Mouse (Mus musculus) gastrocnemius, adult 8-10 months (tissue): ENCODE measurements around the gene Ttl. TPM values are rescaled to one million over a fixed set of nuclear protein-coding genes. Genes with fewer than 3 reads are reported as not detected.

ENCODE experiments used
- DNase-seq, 2 experiments: peaks; one replicate each; pipeline ENCODE4 v3.0.0; 2022; ENCODE audit warnings: low spot score in 2 of 2
- total RNA-seq, 4 experiments: library from RNA; stranded (reverse); gene quantifications; 2 replicates each; pipeline ENCODE4 v1.2.4; 2022

Ttl gene
- total RNA-seq, 4 experiments from 2014 or later = 6.2 to 9.0 (median 7.6) TPM

GRCm38 (mm10) chr2:129083514-129083913, 17.8 kb downstream of the Ttl start:
- DNase-seq = no peak

- DNase-seq = no peak
Observed at GRCm38 (mm10) chr2:129084959-129085358, 19.2 kb downstream of the Ttl start.

- no peak for DNase-seq
Observed at GRCm38 (mm10) chr2:129087520-129087919, 21.8 kb downstream of the Ttl start.

- no peak for DNase-seq
Observed at GRCm38 (mm10) chr2:129090370-129090769, 24.6 kb downstream of the Ttl start.

- no peak for DNase-seq
Observed at GRCm38 (mm10) chr2:129092810-129093209, 27.1 kb downstream of the Ttl start.

GRCm38 (mm10) chr2:129093926-129094724, 28.4 kb downstream of the Ttl start:
- no peak for DNase-seq

- peak; percentile 89 to 91 for DNase-seq
Observed at GRCm38 (mm10) chr2:129100784-129101310, 35.1 kb downstream of the Ttl start, which contains the start of gene Polr1b. Gene Polr1b (plus strand): TSS chr2:129100995.

GRCm38 (mm10) chr2:129112924-129113323, 47.2 kb downstream of the Ttl start:
- no peak for DNase-seq

- DNase-seq = peak in 1 of 2 experiments; percentile 29
Observed at GRCm38 (mm10) chr2:129115706-129116367, 50.1 kb downstream of the Ttl start.

- no peak for DNase-seq
Observed at GRCm38 (mm10) chr2:129116368-129116739, 50.6 kb downstream of the Ttl start.

GRCm38 (mm10) chr2:129118061-129118460, 52.3 kb downstream of the Ttl start:
- DNase-seq = no peak

GRCm38 (mm10) chr2:129121986-129122385, 56.2 kb downstream of the Ttl start:
- DNase-seq = no peak

- DNase-seq = peak; percentile 86 to 93
Observed at GRCm38 (mm10) chr2:129129412-129129929, 63.7 kb downstream of the Ttl start, which contains the start of gene Chchd5. Gene Chchd5 (plus strand): TSS chr2:129129700.

GRCm38 (mm10) chr2:129129987-129130545, 64.3 kb downstream of the Ttl start:
- DNase-seq = no peak

GRCm38 (mm10) chr2:129130776-129131175, 65.0 kb downstream of the Ttl start:
- DNase-seq = no peak

GRCm38 (mm10) chr2:129132231-129132630, 66.5 kb downstream of the Ttl start:
- DNase-seq = no peak

- DNase-seq = no peak
Observed at GRCm38 (mm10) chr2:129133006-129133805, 67.5 kb downstream of the Ttl start.

GRCm38 (mm10) chr2:129139906-129140305, 74.2 kb downstream of the Ttl start:
- no peak for DNase-seq
